Mouse (Mus musculus): Measurements from ENCODE around the gene Gm10645.

The Gm10645 gene

DNA sequence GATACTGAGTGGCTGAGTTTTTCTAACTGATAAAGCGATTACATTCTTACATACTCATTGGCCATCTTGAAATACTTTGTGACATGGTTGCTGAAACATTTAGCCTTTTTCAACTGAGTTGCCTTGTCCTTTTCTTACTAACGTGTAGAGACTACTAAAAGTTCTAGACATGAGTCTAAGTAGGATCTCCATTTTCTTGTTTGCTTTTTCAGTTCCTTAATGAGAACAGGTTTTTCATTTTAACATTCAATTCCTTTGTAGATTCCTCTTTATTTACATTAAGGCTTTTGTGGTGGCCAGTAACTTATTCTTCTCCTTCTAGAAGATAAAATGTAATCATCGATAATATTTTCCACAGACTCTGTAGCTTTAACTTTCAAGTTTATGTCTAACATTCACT, 3.2 kb upstream of the Gm10645 start:
- DNase-seq (ENCODE audit: low spot score): no peak

GRCm38 (mm10) chr8:83167932-83168331, 2.0 kb upstream of the Gm10645 start:
- no peak for DNase-seq (ENCODE audit: low spot score)

DNA sequence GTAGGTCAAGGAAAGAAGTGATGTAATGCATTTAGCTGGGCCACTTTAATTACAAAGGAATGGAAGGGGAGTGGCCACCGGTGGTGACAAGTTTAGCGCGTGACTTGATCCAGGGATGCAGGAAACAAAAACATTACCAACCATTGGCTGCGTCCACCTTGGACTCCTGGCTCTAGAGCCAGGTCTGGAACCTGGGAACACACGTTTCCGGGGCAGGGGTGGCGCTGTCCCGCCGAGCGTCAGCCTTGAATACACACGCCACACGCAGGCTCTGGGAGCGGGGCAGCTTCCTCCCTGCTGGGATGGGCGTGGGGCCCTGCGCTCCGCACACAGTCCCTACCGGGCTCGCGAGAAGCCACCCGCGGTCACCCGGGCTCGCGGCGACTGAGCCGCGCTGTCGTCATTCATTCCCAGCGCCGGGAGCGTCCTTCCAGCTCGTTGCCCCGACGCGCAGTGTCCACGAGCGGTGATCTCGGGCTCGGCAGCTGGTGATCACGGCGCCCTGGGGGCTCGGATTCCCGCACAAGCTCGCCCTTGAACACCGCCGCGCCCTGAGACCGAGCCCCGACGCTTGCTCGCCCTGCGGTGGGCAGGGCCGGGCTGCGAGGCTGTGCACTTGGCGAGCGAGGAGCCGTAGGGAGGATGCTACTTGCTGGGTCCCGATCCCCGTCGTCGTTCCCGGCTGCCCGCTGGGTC, 587 bp downstream of the Gm10645 start, which contains the start of gene Tbc1d9:
Gene Tbc1d9 (plus strand): TSS at position 118 of the 696 bp plus-strand sequence.
- peak; percentile 29 for DNase-seq (ENCODE audit: low spot score)

DNA sequence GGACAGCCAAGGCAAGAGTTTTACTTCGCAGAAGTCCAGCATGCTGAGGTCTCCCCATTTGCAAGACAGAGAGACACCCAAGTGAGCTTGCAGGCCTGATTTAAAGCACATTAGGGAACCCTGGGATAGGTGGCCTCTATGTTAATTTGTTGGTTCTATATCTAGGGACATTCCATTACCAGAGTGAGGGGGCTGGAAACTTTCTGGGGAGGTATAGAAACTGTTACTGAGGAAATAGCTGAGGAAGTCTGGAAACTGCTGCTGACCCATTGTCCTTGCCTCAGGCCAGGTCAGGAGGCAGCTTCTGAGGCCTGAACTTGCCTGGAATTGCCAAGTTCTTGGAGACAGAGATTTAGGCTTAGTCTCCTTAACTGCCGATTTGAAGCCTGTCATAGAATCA, 5.4 kb downstream of the Gm10645 start:
- no peak for DNase-seq (ENCODE audit: low spot score)

DNA sequence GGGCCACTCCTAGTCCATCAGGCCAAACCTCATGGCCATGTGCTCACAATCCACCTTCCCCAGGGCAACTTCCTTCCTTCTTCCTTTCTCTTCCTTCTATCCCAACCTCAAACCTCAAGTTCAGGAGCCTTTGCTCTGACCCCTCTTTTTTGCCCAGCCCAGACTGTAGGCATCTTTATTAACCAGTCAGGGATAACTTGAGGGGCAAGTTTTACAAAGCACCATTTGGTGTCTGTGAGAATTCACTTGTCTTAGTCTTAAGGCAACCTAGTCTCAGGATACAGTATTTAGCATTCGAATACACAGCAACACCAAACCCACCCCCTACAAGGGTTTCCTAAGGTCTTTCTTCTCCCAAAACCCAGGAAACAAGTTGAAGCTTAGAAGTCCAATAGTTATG, 6.4 kb downstream of the Gm10645 start:
- DNase-seq (ENCODE audit: low spot score): no peak

DNA sequence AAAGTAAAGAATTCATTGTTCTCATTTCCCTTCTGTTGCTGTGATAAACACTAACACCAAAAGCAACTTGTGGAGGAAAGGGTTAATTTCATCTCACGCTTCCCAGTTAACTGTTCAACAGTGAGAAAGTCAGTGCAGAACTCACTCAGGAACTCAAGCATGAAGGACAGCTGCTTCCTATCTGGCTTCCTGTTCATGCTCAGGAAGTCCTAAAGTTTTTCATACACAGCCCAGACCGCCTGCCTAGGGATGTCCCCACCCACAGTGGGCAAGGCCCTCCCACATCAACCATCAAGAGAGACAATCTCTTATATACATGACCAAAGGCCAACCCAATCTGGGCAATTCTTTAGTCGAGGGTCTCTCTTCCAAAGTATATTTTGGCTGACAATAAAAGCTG, 7.0 kb downstream of the Gm10645 start:
- no peak for DNase-seq (ENCODE audit: low spot score)

DNA sequence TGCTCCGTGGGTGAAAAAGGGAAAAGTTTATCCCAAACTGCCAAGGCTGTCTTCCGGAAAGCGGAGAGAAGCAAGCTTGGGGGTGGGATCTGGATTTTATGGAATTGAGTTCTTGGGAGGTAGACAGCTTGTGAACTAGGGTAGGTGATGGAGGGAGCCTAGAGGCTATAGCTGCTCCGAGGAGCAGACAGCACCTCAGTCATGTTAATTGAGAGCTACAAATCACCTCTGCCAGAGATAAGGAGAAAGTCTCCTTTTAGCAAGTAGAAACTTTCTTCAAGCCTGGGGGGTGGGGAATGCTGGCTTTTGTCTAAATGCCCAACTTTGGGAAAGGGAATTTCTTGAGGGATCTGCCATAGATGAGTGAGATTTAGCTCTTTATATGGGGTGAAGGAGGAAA, 10.9 kb downstream of the Gm10645 start:
- DNase-seq (ENCODE audit: low spot score): no peak

DNA sequence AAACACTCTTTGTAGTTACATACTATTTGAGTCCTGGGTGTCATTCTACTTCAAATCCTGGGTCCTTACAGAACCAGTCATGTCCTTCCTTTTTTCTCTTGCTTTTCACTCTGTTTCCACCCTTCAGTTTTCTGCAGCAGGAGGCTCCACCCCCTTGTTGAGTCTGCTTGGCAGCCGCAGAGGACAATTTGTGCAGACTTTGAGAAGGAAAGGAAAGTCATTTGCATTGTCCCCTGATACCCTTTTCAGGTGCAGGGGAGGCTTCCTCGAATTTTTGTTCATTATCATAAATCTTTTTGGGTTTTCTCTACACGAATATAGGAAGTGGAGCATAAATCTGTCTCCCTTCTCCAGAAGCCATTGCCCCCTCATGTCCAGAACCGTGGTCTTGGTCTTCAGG, 13.5 kb downstream of the Gm10645 start:
- DNase-seq (ENCODE audit: low spot score): no peak

DNA sequence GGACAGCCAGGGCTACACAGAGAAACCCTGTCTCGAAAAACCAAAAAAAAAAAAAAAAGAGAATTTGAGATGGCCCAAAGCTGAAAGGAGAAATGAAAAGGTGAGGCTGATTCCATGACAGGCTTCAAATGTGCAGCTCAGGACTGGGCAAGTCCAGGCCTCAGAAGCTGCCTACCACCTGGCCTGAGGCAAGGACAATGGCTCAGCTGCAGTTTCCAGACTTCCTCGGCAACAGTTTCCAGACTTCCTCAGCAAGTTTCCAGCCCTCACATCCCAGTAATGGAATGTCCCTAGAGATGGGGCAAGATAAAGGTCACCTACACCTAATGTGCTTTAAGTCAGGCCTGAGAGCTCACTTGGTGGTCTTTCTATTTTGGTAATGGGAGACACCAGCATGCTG, 13.9 kb downstream of the Gm10645 start:
- DNase-seq (ENCODE audit: low spot score): no peak

DNA sequence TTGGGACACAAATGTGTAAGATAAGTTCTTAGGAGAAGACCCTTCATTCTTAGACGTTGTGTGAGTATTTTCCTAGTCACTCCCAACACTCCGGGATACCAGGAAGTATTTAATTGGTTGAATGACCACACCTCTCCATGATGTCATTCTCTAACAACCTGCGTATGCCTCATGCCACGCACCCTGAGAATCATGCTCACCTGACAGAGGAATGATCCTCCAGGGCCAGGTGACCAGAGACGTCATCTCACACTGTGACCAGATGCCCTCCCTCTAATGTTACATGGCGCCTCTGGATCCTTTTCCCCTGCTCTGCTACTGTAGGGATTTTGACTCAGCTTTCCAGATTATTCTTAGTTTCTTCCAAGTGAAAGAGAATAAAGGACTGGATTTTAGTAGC, 16.8 kb downstream of the Gm10645 start:
- DNase-seq (ENCODE audit: low spot score): no peak

- no peak for DNase-seq (ENCODE audit: low spot score)
Observed at GRCm38 (mm10) chr8:83145421-83145820, 20.5 kb downstream of the Gm10645 start.

- DNase-seq (ENCODE audit: low spot score): no peak
Observed at GRCm38 (mm10) chr8:83144601-83145000, 21.4 kb downstream of the Gm10645 start.

GRCm38 (mm10) chr8:83141358-83141757, 24.6 kb downstream of the Gm10645 start:
- DNase-seq (ENCODE audit: low spot score): no peak

- no peak for DNase-seq (ENCODE audit: low spot score)
Observed at GRCm38 (mm10) chr8:83140701-83141111, 25.3 kb downstream of the Gm10645 start.

DNA sequence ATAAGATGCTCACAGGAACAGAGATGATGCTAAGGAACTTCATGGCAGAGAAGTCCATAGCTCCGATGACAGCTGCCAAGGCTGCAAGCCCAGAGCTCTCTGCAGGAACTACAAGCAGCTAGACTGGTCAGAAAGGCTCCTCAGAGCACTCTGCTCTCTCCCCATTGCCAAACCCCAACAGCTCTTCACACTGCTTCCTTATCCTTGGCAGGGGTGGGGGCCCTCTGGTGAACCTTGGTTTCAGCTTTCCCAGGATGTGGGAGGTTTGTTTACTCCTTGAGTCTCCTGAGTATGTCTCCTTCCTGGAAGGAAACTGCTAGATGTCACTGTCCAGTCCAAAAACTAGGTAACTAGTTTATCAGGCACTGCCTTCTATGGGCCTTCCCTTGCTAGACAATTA, 25.9 kb downstream of the Gm10645 start:
- no peak for DNase-seq (ENCODE audit: low spot score)

DNA sequence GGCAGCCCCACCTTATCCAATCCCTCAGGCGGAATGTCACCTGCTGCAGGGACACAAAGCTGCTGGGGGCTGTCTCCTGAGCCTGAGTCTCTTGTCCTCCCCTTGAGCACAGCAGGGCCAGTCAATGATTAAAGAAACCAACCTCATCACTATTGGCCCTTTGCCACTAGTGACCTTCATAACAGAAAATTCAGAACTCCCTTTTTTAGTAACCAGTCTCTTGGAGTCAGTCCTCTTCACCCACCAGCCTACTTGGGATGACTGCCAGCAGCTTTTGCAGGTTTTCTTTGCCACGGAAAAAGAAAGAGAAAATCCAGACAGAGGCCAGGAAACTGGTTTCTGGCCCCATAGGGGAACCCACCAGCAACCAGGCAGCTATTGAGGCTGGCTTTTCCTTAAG, 30.9 kb downstream of the Gm10645 start:
- DNase-seq (ENCODE audit: low spot score): no peak

Data from urinary bladder, postnatal 10 days (tissue).